Mouse (Mus musculus) kidney, embryonic 14.5 days (tissue): Measurements from ENCODE around the gene Socs7. TPM values are rescaled to one million over a fixed set of nuclear protein-coding genes. Genes with fewer than 3 reads are reported as not detected.

Experiments used
- ATAC-seq: fragments of 200-750 bp; cut with Nextera tagmentation; 2 replicates; pipeline ENCODE4 v1.8.0; 2017; ENCODE audit warnings: moderate number of reproducible peaks, mild to moderate bottlenecking, moderate TSS enrichment, moderate library complexity; ENCODE audit not compliant: low FRiP score, low TSS enrichment
- H3K27ac ChIP-seq: fragments of 300-500 bp; sonication (generic); 2 replicates; pipeline ENCODE4 v1.5.1; 2014; ENCODE audit warnings: low read depth, mild to moderate bottlenecking, low read length, moderate library complexity, mixed read lengths
- H3K27me3 ChIP-seq: fragments of 300-500 bp; sonication (generic); 2 replicates; pipeline ENCODE4 v1.6.1; 2014; ENCODE audit warnings: mild to moderate bottlenecking, low read length; ENCODE audit not compliant: control insufficient read depth, insufficient read depth
- H3K36me3 ChIP-seq: fragments of 300-500 bp; sonication (generic); 2 replicates; pipeline ENCODE4 v1.6.1; 2014; ENCODE audit warnings: low read length, mixed read lengths; ENCODE audit not compliant: control insufficient read depth, insufficient read depth
- H3K4me1 ChIP-seq: fragments of 300-500 bp; sonication (generic); 2 replicates; pipeline ENCODE4 v1.6.1; 2014; ENCODE audit warnings: low read length, mixed read lengths; ENCODE audit not compliant: control insufficient read depth, insufficient read depth
- H3K4me2 ChIP-seq: fragments of 300-500 bp; sonication (generic); replicated peaks from 2 replicates; pipeline ENCODE4 v1.6.1; 2014; ENCODE audit warnings: low read depth, mild to moderate bottlenecking, low read length
- H3K4me3 ChIP-seq: fragments of 300-500 bp; sonication (generic); 2 replicates; pipeline ENCODE4 v1.5.1; 2014; ENCODE audit warnings: mild to moderate bottlenecking, low read length
- H3K9ac ChIP-seq: fragments of 300-500 bp; sonication (generic); 2 replicates; pipeline ENCODE4 v1.6.1; 2014; ENCODE audit warnings: low read depth, mild to moderate bottlenecking, low read length, moderate library complexity
- H3K9me3 ChIP-seq: fragments of 300-500 bp; sonication (generic); 2 replicates; pipeline ENCODE4 v1.6.1; 2016; ENCODE audit warnings: low read length; ENCODE audit not compliant: control insufficient read depth
- WGBS: fragments of 180-500 bp; shearing (Covaris S2); extraction: QIAGEN DNeasy Blood & Tissue Kit; methylation state at CpG from one replicate; pipeline ENCODE4 v1.1.7; 2014; 5-methylcytosine and 5-hydroxymethylcytosine counted together
- polyA plus RNA-seq: library from polyadenylated mRNA; unstranded; fragments of >200 nt; fragmentation: Nextera tagmentation; extraction: Ambion mirVana; gene quantifications from 2 replicates; pipeline ENCODE4 v1.2.1, GENCODE M21; 2014

The Socs7 gene
- polyA plus RNA-seq, 1 experiment from 2014 or later: 2.5 TPM

GRCm38 (mm10) chr11:97404761-97405190, 42.4 kb downstream of the Socs7 start:
- H3K27me3 ChIP-seq: peaks cover 9% of the 10 kb centered on the region
- H3K36me3 ChIP-seq: no peaks in the 10 kb centered on the region
- no peak overlapping the region for H3K27ac ChIP-seq

GRCm38 (mm10) chr11:97406094-97406951, 44.0 kb downstream of the Socs7 start:
- Histone ChIP-seq H3K4me1 (peaks cover 21% of the 10 kb centered on the region), H3K9me3 (no peaks in the 10 kb centered on the region), H3K27me3 (peaks cover 9% of the 10 kb centered on the region), H3K9ac (no peak overlapping the region), H3K4me2 (no peak overlapping the region), H3K4me3 (no peak overlapping the region), H3K36me3 (no peaks in the 10 kb centered on the region), H3K27ac (no peak overlapping the region)
- 60% methylated on average over 10 of the region's 10 CpGs for WGBS
- no peak for ATAC-seq

More at GRCm38 (mm10) chr11:97404761-97405190, 42.4 kb downstream of the Socs7 start:
- WGBS: 2% methylated on average over 11 of the region's 11 CpGs
- no peaks in the 10 kb centered on the region for H3K9me3 ChIP-seq
- H3K9ac ChIP-seq: peak overlapping the region; percentile 53; the same call in 1 of the 2 replicates
- H3K4me1 ChIP-seq: peaks cover 28% of the 10 kb centered on the region
- peak overlapping the region; percentile 47 for H3K4me3 ChIP-seq
- peak; percentile 13 for ATAC-seq
- H3K4me2 ChIP-seq: peak overlapping the region; percentile 97

DNA sequence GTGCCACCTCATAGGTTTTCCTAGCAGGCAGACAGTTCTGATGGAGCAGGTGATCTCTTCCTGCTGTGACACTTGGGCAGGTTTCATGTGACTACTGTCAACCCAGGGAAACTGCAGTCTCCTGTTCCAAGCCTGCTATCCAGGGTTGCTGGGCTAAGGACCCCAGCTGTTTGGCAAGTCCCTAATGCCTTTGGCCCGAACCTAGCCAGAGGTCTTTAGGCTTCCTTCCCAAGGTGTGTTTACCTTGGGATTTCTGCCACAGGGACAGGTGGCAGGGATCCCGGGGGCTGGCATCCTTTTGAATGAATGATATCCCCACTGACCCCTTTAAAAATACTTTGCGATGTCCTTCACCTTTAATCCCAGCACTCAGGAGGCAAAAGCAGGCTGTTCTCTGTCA, 45.1 kb downstream of the Socs7 start:
- Histone ChIP-seq H3K4me2 (no peak overlapping the region), H3K9ac (no peak overlapping the region), H3K9me3 (no peaks in the 10 kb centered on the region), H3K4me3 (no peak overlapping the region), H3K36me3 (no peaks in the 10 kb centered on the region), H3K27ac (no peak overlapping the region), H3K27me3 (peaks cover 9% of the 10 kb centered on the region), H3K4me1 (peaks cover 28% of the 10 kb centered on the region)
- 77% methylated on average over 3 of the region's 3 CpGs for WGBS
- ATAC-seq: no peak

DNA sequence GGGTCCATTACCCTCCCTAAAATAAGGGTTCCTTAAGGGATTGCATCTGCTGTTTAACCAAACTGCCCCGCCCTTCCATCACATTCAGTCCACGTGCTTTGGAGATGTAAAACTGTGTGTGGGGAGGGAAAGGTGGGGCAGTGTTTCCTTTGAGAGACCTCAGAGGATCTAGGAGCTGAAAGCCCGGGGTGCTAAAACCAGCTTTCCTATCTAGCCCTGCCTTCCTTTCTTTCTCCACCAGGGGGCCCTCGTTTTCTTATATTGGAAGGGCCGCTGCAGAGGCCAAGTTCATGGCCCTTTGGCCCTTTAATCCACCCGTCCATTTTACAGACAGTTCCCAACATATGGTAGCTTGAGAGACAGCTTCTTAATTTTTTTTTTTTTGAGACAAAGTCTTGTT, 45.8 kb downstream of the Socs7 start:
- Histone ChIP-seq H3K4me3 (no peak overlapping the region), H3K27ac (no peak overlapping the region), H3K27me3 (peaks cover 9% of the 10 kb centered on the region), H3K9me3 (no peaks in the 10 kb centered on the region), H3K4me1 (peaks cover 34% of the 10 kb centered on the region), H3K4me2 (no peak overlapping the region), H3K9ac (no peak overlapping the region), H3K36me3 (no peaks in the 10 kb centered on the region)
- 3% methylated on average over 6 of the region's 6 CpGs for WGBS
- no peak for ATAC-seq

- Histone ChIP-seq H3K9ac (no peak overlapping the region), H3K4me1 (peaks cover 27% of the 10 kb centered on the region), H3K9me3 (no peaks in the 10 kb centered on the region), H3K4me3 (no peak overlapping the region), H3K36me3 (no peaks in the 10 kb centered on the region), H3K27me3 (peaks cover under 1% of the 10 kb centered on the region; the same call in 1 of the 2 replicates), H3K4me2 (no peak overlapping the region), H3K27ac (no peak overlapping the region)
- WGBS: 78% methylated on average over 4 of the region's 4 CpGs
- ATAC-seq: no peak
Observed at GRCm38 (mm10) chr11:97410958-97411357, 48.6 kb downstream of the Socs7 start.

DNA sequence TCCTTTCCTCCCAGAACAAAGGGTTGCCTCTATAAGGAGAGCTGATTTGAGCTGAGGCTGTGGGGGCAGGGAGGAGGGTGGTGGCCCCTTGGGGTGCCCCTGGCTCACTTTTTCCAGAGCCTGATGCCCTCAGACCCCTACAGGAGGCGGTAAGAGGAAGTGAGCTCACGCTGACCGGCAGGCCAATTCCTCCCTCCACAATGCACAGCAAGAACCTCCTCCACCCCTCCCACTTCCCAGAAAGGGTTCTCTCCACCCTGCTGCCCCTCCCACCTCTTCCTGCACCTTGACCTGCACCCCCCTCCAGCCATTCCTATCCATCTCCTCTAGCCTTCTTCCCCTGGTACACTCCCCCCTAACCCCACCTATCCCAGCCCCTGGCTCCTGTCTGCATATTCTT, 49.8 kb downstream of the Socs7 start:
- Histone ChIP-seq H3K9me3 (no peaks in the 10 kb centered on the region), H3K9ac (no peak overlapping the region), H3K36me3 (no peaks in the 10 kb centered on the region), H3K4me1 (peaks cover 26% of the 10 kb centered on the region), H3K4me3 (no peak overlapping the region), H3K27ac (no peak overlapping the region), H3K4me2 (no peak overlapping the region), H3K27me3 (no peaks in the 10 kb centered on the region)
- ATAC-seq: no peak
- WGBS: 12% methylated on average over 3 of the region's 3 CpGs

DNA sequence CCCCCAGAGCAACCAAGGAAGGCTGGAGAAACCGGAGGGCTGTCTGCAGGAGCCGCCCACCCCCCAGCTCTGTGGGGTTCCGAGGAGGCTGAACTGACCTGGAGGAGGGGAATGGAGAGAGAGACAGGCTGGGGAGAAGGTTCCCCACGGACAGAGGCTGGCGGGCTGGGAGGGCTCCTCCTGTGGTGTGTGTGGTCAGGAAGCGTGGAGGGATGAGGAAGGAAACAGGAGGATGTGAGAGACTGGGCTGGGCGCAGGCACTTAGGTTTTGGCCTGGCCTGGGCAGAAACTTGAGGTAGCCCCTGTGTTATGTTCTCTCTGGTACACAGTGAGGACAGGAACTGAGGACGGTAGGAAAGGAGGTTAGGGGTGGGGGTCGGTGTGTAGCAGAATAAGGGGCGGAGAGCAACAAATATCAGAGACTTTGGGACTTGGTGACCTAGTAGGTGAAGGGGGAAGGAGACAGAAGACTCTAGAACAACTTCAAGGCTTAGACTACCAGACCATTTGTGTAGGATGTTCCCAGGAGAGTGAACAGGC, 50.5 kb downstream of the Socs7 start:
- H3K9me3 ChIP-seq: no peaks in the 10 kb centered on the region
- no peak overlapping the region for H3K4me2 ChIP-seq
- WGBS: 45% methylated on average over 10 of the region's 10 CpGs
- peak overlapping the region; percentile 23; the same call in 1 of the 2 replicates for H3K9ac ChIP-seq
- no peaks in the 10 kb centered on the region for H3K27me3 ChIP-seq
- H3K4me3 ChIP-seq: no peak overlapping the region
- H3K36me3 ChIP-seq: no peaks in the 10 kb centered on the region
- ATAC-seq: no peak
- peaks cover 26% of the 10 kb centered on the region for H3K4me1 ChIP-seq
- H3K27ac ChIP-seq: peak overlapping the region; percentile 56; the same call in 1 of the 2 replicates

- H3K27me3 ChIP-seq: no peaks in the 10 kb centered on the region
- H3K4me2 ChIP-seq: peak within 1 kb of the TSS; percentile 89
- peak within 1 kb of the TSS; percentile 85 for H3K9ac ChIP-seq
- no peaks in the 10 kb centered on the region for H3K36me3 ChIP-seq
- ATAC-seq: peak; percentile 85
- H3K9me3 ChIP-seq: no peaks in the 10 kb centered on the region
- H3K27ac ChIP-seq: peak within 1 kb of the TSS; percentile 80
- peak within 1 kb of the TSS; percentile 81 for H3K4me3 ChIP-seq
- WGBS: under 1% methylated on average over 27 of the region's 29 CpGs
- peaks cover 26% of the 10 kb centered on the region for H3K4me1 ChIP-seq
Observed at GRCm38 (mm10) chr11:97415330-97415711, 53.0 kb downstream of the Socs7 start, which contains the start of gene Arhgap23. Gene Arhgap23 (plus strand): TSS chr11:97415533.
